Comparison of ENCODE assay signal across 31 mouse cellular contexts in the genomic region with DNA sequence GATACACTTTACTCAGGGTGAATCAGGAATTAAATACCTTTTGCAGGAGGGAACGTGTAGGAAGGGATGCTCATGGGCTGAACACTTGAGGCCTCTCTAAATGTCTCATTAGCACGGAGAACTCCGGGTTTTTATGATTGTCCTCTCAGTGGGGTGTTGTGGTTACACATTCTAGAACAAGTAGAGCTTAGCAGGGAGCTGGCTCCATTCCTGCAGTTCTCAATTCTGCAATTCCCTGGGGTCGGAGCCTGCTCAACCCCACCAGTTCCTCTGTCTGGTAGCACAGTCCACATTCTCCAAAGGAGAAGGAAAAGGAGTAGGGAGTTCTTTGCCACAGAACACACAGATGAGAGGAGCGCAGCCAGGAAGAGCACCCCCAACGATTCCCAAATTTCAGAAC.
DNase-seq lines count a peak whose midpoint lies in the region; ATAC-seq and TF ChIP-seq lines count a peak whose summit lies in the region.
"Had no signal": no experiment of that assay in that cellular context is flagged by ENCODE, and none has a peak within 500 bp of the region (broad histone marks: within the 10 kb centered on the region; RNA-seq: fewer than 3 reads in every experiment).

No protein-coding gene starts in this region.

- no peaks in the 10 kb centered on the region for H3K27me3 ChIP-seq in heart, embryonic 12.5 days (replicated peaks)
- H3K27me3 ChIP-seq in midbrain, embryonic 10.5 days (ENCODE audit: low read depth, poor library complexity, severe bottlenecking): 0 out of 2 replicates have a peak, but pooled peaks cover 4% of the 10 kb centered on the region
- no peaks in the 10 kb centered on the region for H3K27me3 ChIP-seq in midbrain, embryonic 13.5 days
- no peaks in the 10 kb centered on the region for H3K27me3 ChIP-seq in Patski
- H3K27me3 ChIP-seq: CH12.LX; embryonic facial prominence, embryonic 13.5 days; forebrain, embryonic 13.5 days; hindbrain, embryonic 13.5 days; intestine, embryonic 15.5 days had no signal

- H3K27ac ChIP-seq in heart, embryonic 12.5 days (ENCODE audit: poor library complexity, severe bottlenecking): no peak overlapping the region
- 0 out of 2 replicates have a peak overlapping the region, but pooled peaks have one; percentile 7 for H3K27ac ChIP-seq in midbrain, embryonic 10.5 days (replicated peaks)
- no peak overlapping the region for H3K27ac ChIP-seq in midbrain, embryonic 13.5 days
- H3K27ac ChIP-seq: embryonic facial prominence, embryonic 10.5 days; embryonic facial prominence, embryonic 13.5 days; forebrain, embryonic 13.5 days; heart, adult 2 months; heart, embryonic 10.5 days; hindbrain, embryonic 10.5 days; hindbrain, embryonic 13.5 days; intestine, embryonic 15.5 days had no signal

- H3K4me1 ChIP-seq in heart, embryonic 12.5 days (replicated peaks): no peaks in the 10 kb centered on the region
- H3K4me1 ChIP-seq in midbrain, embryonic 10.5 days: peaks cover 8% of the 10 kb centered on the region
- peaks cover 10% of the 10 kb centered on the region; the same call in 1 of the 2 replicates for H3K4me1 ChIP-seq in midbrain, embryonic 13.5 days (replicated peaks)
- H3K4me1 ChIP-seq: embryonic facial prominence, embryonic 10.5 days; embryonic facial prominence, embryonic 13.5 days; heart, embryonic 10.5 days; intestine, embryonic 15.5 days had no signal

- no peak for TF ChIP-seq CTCF in Patski (IDR thresholded peaks at IDR 0.05)

- WGBS in heart, embryonic 12.5 days: 79% methylated on average over 6 of the region's 6 CpGs
- WGBS in midbrain, embryonic 10.5 days: 77% methylated on average over 6 of the region's 6 CpGs
- WGBS in midbrain, embryonic 13.5 days: 78% methylated on average over 6 of the region's 6 CpGs

- no peak overlapping the region for H3K9ac ChIP-seq in heart, embryonic 12.5 days
- H3K9ac ChIP-seq in midbrain, embryonic 13.5 days (replicated peaks): no peak overlapping the region
- H3K9ac ChIP-seq: embryonic facial prominence, embryonic 13.5 days; forebrain, embryonic 13.5 days; forebrain, postnatal 0 days; hindbrain, embryonic 13.5 days; intestine, embryonic 15.5 days had no signal

- peak; percentile 28 for DNase-seq in gastrocnemius, adult 18-20 months (ENCODE audit: low spot score)
- no peak for DNase-seq in gastrocnemius, postnatal 10 days
- DNase-seq in heart, postnatal 14 days: peak; percentile 5 to 8
- no peak for DNase-seq in midbrain, embryonic 10.5 days (ENCODE audit: low spot score)
- peak; percentile 43 for DNase-seq in Patski (ENCODE audit: low read depth, low spot score)
- no peak for DNase-seq in right cerebral cortex, adult 18-20 months
- DNase-seq: adrenal gland, adult 8-10 months; adrenal gland, postnatal 25 days; B cell, adult 2 months; cerebellum, adult 11-12 months; cerebellum, adult 8-10 months; cerebellum, postnatal 36 days; embryo, embryonic 11 days; forebrain, postnatal 0 days; gastrocnemius, postnatal 14 days; kidney, adult 11 months had no signal

- H3K4me3 ChIP-seq in heart, embryonic 12.5 days: no peak overlapping the region
- H3K4me3 ChIP-seq in midbrain, embryonic 10.5 days: no peak overlapping the region
- no peak overlapping the region for H3K4me3 ChIP-seq in midbrain, embryonic 13.5 days (replicated peaks)
- H3K4me3 ChIP-seq: embryonic facial prominence, embryonic 10.5 days; embryonic facial prominence, embryonic 13.5 days; erythroblast, embryonic 14.5 days; forebrain, embryonic 13.5 days; heart, adult 2 months; heart, embryonic 10.5 days; hindbrain, embryonic 10.5 days; hindbrain, embryonic 13.5 days; intestine, embryonic 15.5 days had no signal

- no peak overlapping the region for H3K4me2 ChIP-seq in heart, embryonic 12.5 days
- no peak overlapping the region for H3K4me2 ChIP-seq in midbrain, embryonic 13.5 days (replicated peaks)
- H3K4me2 ChIP-seq: embryonic facial prominence, embryonic 13.5 days; forebrain, embryonic 13.5 days; hindbrain, embryonic 13.5 days; intestine, embryonic 15.5 days had no signal

- POLR2A ChIA-PET in Patski (lab: Charles Lee): no interaction called here

- ATAC-seq in heart, embryonic 12.5 days (ENCODE audit: insufficient number of reproducible peaks, low FRiP score): no peak
- ATAC-seq in midbrain, embryonic 13.5 days: no peak
- ATAC-seq in Patski: no peak
- ATAC-seq: activated CD4-positive, CD25-positive, alpha-beta regulatory T cell, adult 4 months; forebrain, embryonic 13.5 days; forebrain, postnatal 0 days; hindbrain, embryonic 16.5 days; intestine, embryonic 15.5 days had no signal

- no peaks in the 10 kb centered on the region for H3K9me3 ChIP-seq in heart, embryonic 12.5 days (replicated peaks)
- no peaks in the 10 kb centered on the region for H3K9me3 ChIP-seq in midbrain, embryonic 10.5 days (replicated peaks)
- no peaks in the 10 kb centered on the region for H3K9me3 ChIP-seq in midbrain, embryonic 13.5 days
- H3K9me3 ChIP-seq: embryonic facial prominence, embryonic 10.5 days; embryonic facial prominence, embryonic 13.5 days; forebrain, embryonic 13.5 days; heart, embryonic 10.5 days; hindbrain, embryonic 10.5 days; hindbrain, embryonic 13.5 days; intestine, embryonic 15.5 days had no signal

- CTCF ChIA-PET in Patski (lab: Charles Lee): interaction anchor here (1.2 kb wide), 1 partner anchor 15 kb away, joined by 3 read pairs; no protein-coding TSS in a partner anchor

- intact Hi-C loops in heart, postnatal 14 days (cut with DNase I): no loop called here

- H3K36me3 ChIP-seq in heart, embryonic 12.5 days: no peaks in the 10 kb centered on the region
- no peaks in the 10 kb centered on the region for H3K36me3 ChIP-seq in midbrain, embryonic 10.5 days
- no peaks in the 10 kb centered on the region for H3K36me3 ChIP-seq in midbrain, embryonic 13.5 days
- H3K36me3 ChIP-seq: embryonic facial prominence, embryonic 10.5 days; embryonic facial prominence, embryonic 13.5 days; G1E; heart, embryonic 10.5 days; hindbrain, embryonic 10.5 days; hindbrain, embryonic 13.5 days; intestine, embryonic 15.5 days had no signal

- in situ Hi-C loops in Patski (cut with MboI; ENCODE audit: low pct_unique_long_range_greater_than_20kb): no loop called here

Comparison
In these comparisons a context has a peak if more than half of its experiments do, and no peak if none do; other contexts are left out.
1. DNase-seq: peak in gastrocnemius, adult 18-20 months (single experiment), heart, postnatal 14 days (2 of 2) and Patski (single experiment); none in gastrocnemius, postnatal 10 days (single experiment), midbrain, embryonic 10.5 days (single experiment) and right cerebral cortex, adult 18-20 months (single experiment).